Mouse (Mus musculus) cortical plate, adult 2 months (tissue): Measurements from ENCODE around the gene Adcy7. TPM values are rescaled to one million over a fixed set of nuclear protein-coding genes. Genes with fewer than 3 reads are reported as not detected.
A peak's percentile ranks its signal among the peaks of the same experiment; 100 is the strongest.

ENCODE experiments used
- H3K27ac ChIP-seq: fragments of 200-500 bp; 2 replicates; pipeline ENCODE4 v1.5.1; 2012; ENCODE audit warnings: low read length, control low read depth, inconsistent platforms; ENCODE audit not compliant: insufficient read depth
- H3K4me1 ChIP-seq: fragments of 200-500 bp; 2 replicates; pipeline ENCODE4 v1.6.1; 2011; ENCODE audit warnings: low read length; ENCODE audit not compliant: control insufficient read depth, insufficient read depth
- H3K4me3 ChIP-seq: fragments of 200-500 bp; 2 replicates; pipeline ENCODE4 v1.5.1; 2011; ENCODE audit warnings: mild to moderate bottlenecking, low read length, control low read depth; ENCODE audit not compliant: insufficient read depth
- CTCF ChIP-seq: fragments of 200-500 bp; IDR thresholded peaks from 2 replicates; pipeline ENCODE4 v1.5.1; 2011; ENCODE audit warnings: mild to moderate bottlenecking, control low read depth, low read length; ENCODE audit not compliant: insufficient read depth; ENCODE audit errors: extremely low read depth
- POLR2A ChIP-seq: fragments of 200-500 bp; IDR thresholded peaks from 2 replicates; pipeline ENCODE4 v1.6.1; 2011; ENCODE audit warnings: mild to moderate bottlenecking, low read length, control low read depth; ENCODE audit not compliant: insufficient read depth; ENCODE audit errors: extremely low read depth
- polyA plus RNA-seq: library from polyadenylated mRNA; depleted of rRNA; stranded (reverse); fragments of >200 nt; gene quantifications from 2 replicates; pipeline ENCODE4 v1.2.3, GENCODE M21; 2012; rRNA removed

Adcy7 gene
- 3.1 and 3.6 TPM in 2 replicates for polyA plus RNA-seq

- TF ChIP-seq POLR2A (no peak), CTCF (no peak)
- no peaks in the 10 kb centered on the region for H3K4me1 ChIP-seq
- peak within 1 kb of the TSS; percentile 44 for H3K4me3 ChIP-seq
- H3K27ac ChIP-seq: no peak within 1 kb of the TSS
Measured at GRCm38 (mm10) chr8:88272231-88273050, at the start of gene Adcy7. TSS of gene Adcy7 (plus strand) at chr8:88272403.

DNA sequence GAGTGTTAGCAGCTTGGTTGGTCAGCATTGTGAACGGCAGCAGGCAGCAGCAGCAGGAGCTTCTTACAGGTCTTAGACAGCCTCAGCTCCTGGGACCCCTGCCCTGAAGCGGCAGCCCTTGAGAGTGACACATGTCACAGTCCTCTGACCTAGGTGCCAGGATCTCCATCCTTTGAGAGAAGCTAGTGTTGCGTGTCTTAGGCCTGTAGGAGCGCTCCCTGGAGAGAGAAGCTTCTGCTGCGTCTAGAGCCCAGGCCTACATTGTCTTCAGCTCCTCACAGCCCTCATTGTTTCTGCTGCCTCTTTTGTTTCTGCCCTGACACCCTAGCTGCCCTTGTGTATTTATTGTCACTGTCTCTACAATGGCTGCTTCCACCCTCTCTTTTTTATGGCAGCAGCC, 46.8 kb upstream of the Adcy7 start:
- Histone ChIP-seq H3K4me1 (peaks cover 12% of the 10 kb centered on the region), H3K4me3 (no peak overlapping the region), H3K27ac (peak overlapping the region; percentile 51; the same call in 1 of the 2 replicates)
- TF ChIP-seq POLR2A (no peak), CTCF (no peak)

DNA sequence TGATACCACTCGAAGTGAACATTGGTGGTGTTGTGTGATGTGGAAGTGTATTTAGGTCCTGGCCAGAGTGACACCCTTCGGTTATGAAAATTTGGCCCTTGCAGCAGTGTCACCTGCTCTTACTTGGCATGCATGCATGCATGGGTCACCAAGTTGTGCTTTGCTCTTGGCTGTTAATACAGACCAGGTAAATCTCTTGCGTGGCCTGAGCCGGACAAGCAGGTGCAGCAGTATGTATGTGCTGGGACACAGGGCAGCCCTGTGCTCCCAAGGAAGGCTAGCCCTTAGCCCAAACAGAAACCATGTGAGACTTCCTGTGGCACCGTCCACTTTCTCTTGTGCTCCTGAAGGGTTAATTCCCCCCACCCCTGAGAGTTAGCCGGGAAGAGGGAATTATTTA, 44.4 kb upstream of the Adcy7 start:
- Histone ChIP-seq H3K27ac (no peak overlapping the region), H3K4me3 (no peak overlapping the region), H3K4me1 (peaks cover 12% of the 10 kb centered on the region)
- TF ChIP-seq POLR2A (no peak), CTCF (no peak)

DNA sequence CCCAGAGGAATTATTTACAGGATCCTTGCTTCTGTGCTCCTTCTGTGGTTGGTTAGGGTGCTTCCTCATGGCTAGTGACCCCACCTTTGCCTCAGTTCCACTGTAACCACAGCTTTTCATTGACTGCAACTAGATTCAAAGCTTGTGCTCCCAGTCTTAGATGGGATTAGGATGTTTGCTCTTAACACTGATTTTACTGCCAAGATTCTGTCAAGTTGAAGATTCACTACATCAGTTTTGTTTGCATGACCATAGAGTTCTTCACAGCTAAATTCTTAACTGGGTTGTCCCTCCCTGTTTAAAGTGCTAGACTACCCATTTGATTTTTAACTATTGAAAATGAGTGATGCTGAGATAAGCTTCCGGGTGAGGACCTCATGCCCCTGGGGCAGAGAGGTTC, 43.9 kb upstream of the Adcy7 start:
- no peak overlapping the region for H3K4me3 ChIP-seq
- H3K4me1 ChIP-seq: peaks cover 12% of the 10 kb centered on the region
- TF ChIP-seq POLR2A (no peak), CTCF (no peak)
- H3K27ac ChIP-seq: no peak overlapping the region

GRCm38 (mm10) chr8:88228800-88229199, 43.4 kb upstream of the Adcy7 start:
- H3K27ac ChIP-seq: no peak overlapping the region
- peaks cover 12% of the 10 kb centered on the region for H3K4me1 ChIP-seq
- no peak overlapping the region for H3K4me3 ChIP-seq
- TF ChIP-seq CTCF: no peak
- no peak for TF ChIP-seq POLR2A

- TF ChIP-seq CTCF (no peak), POLR2A (no peak)
- H3K4me3 ChIP-seq: no peak overlapping the region
- no peak overlapping the region for H3K27ac ChIP-seq
- no peaks in the 10 kb centered on the region for H3K4me1 ChIP-seq
Measured at GRCm38 (mm10) chr8:88236666-88237065, 35.5 kb upstream of the Adcy7 start.

DNA sequence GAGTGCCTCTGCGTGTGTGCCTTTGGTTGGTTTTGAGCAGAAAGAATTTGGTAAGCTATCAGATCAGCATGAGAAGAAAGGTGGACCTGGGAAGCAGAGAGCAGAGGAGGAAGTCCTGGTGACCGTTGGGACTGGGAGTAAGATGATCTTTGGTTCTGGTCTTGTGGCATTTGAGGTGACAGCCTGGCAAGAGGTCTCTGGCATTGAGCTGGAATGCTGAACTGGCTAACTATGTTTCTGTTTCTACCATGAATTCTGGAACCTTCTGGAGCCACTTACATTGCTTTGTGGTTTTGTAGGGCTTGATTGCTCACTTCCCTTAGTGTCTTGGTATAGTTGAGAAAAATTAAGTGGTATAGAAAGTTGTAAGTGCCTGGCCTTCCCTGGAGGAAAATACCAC, 34.6 kb upstream of the Adcy7 start:
- no peak overlapping the region for H3K4me3 ChIP-seq
- H3K27ac ChIP-seq: no peak overlapping the region
- no peaks in the 10 kb centered on the region for H3K4me1 ChIP-seq
- TF ChIP-seq POLR2A (no peak), CTCF (no peak)

DNA sequence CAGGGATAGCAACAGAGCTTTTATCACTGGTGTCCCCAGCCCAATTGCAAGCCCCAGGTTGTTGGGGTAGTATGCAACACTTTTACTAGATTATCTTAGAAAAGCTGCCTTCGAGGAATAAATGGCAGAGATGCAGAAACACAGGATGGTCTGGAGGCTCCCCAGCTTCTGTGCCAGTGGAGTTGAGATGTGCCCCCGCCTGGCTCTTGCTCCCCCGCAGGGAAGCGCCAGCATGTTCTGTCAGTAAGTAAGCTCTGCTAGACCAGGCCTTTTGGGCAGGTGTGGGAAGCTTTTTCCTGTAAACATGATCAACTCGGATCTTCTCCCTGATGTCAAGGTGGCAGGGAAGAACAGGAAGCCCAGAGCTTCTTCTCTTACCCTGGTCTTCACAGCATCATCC, 32.9 kb upstream of the Adcy7 start:
- Histone ChIP-seq H3K4me3 (no peak overlapping the region), H3K27ac (no peak overlapping the region), H3K4me1 (no peaks in the 10 kb centered on the region)
- TF ChIP-seq CTCF: no peak
- TF ChIP-seq POLR2A: no peak

DNA sequence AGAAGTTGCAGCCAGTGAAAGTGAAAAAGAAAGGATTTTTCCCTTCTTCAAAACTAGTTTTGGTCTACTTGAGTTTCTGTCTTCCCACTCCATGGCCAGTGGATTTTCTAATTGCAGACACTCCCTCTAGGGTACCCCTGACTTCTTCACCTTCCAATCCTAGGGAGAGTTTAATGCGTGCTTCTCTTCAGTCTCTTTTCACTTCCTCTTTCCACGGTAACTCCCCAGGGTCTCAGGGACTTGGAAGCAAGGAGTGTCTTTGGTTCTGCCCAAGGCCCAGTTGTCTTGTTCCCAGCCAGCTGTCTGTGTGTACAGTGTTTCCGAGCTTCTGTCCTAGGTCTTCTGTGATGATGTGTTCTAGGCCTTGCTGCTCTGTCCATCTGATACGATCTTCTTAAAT, 30.3 kb upstream of the Adcy7 start:
- H3K4me3 ChIP-seq: no peak overlapping the region
- no peak for TF ChIP-seq POLR2A
- TF ChIP-seq CTCF: no peak
- no peaks in the 10 kb centered on the region for H3K4me1 ChIP-seq
- no peak overlapping the region for H3K27ac ChIP-seq

DNA sequence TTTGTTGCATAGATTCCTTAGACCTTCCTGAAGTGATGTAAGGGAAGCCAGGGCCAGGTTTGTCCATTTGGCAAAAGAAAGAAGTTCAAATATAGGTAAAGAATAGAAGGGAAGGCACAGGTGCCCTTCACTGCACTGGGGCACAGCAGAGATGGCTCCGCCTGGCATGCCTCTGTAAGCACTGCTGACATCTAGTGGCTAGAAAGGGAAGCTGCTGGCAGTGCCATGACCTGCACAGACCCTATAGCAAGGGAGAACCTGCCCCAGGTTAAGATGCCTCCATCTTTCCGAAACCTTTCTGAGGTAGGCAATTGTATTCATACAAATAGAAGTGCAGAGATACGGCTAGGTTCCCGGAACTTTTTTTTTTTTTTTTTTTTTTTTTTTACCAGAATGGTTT, 27.9 kb upstream of the Adcy7 start:
- H3K27ac ChIP-seq: no peak overlapping the region
- H3K4me3 ChIP-seq: no peak overlapping the region
- peak; percentile 82 for TF ChIP-seq CTCF
- TF ChIP-seq POLR2A: no peak
- no peaks in the 10 kb centered on the region for H3K4me1 ChIP-seq
